Mouse (Mus musculus) retina, adult 2 months (tissue): ENCODE results near the gene Slc25a10.
A peak's percentile ranks its signal among the peaks of the same experiment; 100 is the strongest.
"Not testable (repeated sequence)": the region's sequence is repeated elsewhere in the genome, so short reads cannot be mapped to it uniquely, and the experiment has no call there.

Experiments
- DNase-seq: peaks from one replicate; pipeline ENCODE4 v3.0.0-alpha.2; 2012; ENCODE audit warnings: low read depth, low spot score

Gene Slc25a10

GRCm38 (mm10) chr11:120510375-120511030 is 18.9 kb downstream of the Slc25a10 start:
- peak; percentile 45 for DNase-seq

DNA sequence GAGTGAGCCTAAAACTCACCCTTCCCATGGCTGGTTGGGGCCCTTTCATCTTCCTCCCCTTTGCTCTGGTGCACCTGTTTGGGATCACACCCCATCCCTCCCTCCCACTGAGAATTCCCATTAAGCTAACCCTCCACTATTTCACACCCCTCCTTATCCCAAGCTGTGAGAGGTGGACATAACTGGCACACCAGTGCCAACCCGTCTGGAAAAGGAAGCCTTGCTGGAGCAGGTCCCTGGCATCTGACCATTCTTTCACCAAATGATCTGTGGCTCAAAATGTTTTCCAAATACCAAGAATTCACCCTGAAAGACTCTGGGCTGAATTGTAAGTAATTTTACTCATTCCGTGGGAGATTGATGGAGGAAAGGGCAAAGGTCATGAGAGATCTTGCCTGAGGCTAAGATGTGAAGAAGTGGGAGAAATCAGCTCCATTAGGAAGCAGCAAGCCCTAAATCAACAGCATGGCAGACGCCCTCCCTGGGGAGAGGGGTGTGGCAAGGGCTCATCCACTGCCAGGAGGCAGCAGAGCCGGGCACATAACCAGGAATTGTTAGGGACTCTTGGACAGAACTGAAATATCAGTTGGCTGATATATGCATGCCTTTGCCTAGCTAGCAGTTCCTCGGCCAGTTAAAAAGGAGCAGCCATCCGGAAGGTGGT is 21.3 kb downstream of the Slc25a10 start:
- DNase-seq, result no peak

DNA sequence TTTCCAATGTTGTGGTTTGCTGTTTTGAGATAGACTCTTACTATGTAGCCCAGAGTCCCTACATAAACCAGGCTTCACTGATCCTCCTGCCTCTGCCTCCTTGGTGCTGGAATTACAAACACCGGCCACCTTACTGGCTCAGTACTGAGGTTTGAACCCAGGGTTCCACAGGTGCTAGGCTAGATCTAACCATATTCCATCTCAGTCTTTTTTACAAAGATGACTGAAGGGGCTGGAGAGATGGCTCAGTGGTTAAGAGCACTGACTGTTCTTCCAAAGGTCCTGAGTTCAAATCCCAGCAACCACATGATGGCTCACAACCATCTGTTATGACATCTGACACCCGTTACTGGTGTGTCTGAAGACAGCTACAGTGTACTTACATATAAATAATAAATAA is 22.6 kb downstream of the Slc25a10 start:
- not testable (repeated sequence) for DNase-seq

- DNase-seq, result peak; percentile 54
These were observed 24.0 kb downstream of the Slc25a10 start for GRCm38 (mm10) chr11:120515611-120516010.

DNA sequence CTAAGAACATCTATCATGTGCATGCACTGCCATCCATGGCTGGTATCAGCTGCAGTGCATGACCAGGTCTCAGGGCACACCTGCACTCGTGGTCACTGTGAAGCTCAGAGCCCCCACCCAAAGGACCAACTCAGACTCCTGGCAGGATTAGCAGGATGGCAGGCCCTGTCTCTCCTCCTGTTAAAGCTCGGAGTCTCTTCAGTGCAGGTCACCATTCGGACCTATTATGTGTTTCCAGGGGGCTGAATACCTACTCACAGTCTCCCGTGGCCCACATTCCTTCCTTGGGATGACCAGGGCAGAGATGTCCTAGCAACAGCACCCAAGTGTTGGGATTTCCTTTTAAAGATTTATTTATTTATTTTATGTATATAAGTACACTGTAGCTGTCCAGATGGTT is 25.5 kb downstream of the Slc25a10 start:
- DNase-seq, result no peak

GRCm38 (mm10) chr11:120518027-120518426 is 26.4 kb downstream of the Slc25a10 start:
- no peak for DNase-seq

DNA sequence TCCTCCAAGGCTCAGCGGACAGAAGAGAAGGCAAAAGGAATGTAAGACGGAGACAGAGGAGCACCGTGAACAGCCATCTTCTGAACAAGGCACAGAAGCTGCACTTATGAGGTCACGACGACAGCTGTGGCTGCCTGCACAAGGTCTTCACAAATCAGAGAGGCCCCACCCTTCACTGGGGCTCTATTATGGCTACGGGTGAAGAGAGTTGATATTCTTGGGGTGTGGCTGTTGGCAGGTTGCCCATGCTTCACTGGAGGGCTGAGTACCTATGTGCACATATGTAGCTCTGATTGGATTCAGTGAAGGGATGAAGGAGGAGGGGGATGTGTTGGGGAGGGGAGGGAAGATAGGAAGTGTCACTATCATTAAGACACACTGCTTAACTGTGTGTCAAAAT is 26.9 kb downstream of the Slc25a10 start:
- no peak for DNase-seq

DNA sequence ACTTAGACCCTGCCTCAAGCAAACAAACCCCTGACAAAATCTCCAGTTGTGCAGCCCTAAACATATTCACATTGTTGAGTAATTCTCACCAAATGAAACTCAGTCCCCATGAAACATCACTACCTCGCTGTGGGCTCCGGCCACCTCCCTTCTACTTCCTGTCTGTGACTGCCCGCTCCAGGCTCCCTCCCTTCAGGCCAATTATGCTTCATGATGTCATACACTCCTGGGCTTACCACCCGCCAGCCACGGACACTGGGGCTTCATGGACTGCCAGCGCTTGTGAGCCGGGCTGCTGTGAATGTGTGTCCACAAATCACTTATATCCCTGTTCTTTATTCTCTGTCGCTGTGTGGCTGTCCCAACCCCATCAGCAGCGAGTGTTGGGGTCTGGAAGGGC is 28.1 kb downstream of the Slc25a10 start:
- DNase-seq, result no peak

- no peak for DNase-seq
These were observed 28.9 kb downstream of the Slc25a10 start for GRCm38 (mm10) chr11:120520498-120520897.

DNA sequence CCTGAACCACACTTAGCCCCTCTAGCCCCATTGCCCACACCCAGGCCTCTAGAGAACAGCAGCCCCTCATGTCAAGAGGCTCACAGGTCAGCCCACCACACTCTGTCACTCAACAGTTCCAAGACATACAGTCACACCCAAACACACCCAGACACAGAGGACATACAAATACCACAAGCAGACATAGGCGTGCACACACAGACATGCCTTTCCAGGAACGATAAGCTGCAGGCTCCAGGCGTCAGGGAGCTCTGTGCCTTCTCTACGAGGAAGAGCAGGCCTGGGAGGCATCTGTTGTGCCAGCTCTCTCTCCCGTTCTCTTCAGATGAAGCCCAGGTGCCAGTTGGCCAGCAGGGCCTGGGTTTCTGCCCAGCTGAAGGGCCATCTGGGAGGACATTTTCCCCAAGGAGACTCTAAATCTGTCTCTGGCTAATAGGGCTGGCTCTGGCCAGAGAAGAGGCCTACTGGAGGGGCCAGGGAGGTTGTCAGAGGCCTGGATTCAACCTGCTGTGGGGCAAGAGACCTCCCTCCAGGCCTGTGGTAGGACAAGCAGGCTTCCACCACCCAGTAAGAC is 29.4 kb downstream of the Slc25a10 start:
- no peak for DNase-seq

DNA sequence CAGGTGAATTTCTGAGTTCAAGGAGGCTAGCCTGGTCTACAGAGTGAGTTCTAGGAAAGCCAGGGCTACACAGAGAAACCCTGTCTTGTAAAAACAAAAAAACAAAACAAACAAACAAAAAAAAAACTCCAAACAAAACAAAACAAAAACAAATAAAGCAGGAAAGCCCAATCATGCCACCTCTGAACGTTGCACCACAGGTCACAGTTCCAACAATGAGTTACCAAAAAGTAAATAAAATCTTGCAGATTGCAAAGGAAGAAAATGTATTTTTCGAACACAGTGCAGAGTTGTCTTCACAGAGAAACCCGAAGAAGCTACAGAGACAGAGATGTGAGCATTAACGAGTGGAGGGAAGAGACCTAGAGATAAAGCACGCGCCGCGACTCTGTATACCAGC is 30.9 kb downstream of the Slc25a10 start:
- no peak for DNase-seq

DNA sequence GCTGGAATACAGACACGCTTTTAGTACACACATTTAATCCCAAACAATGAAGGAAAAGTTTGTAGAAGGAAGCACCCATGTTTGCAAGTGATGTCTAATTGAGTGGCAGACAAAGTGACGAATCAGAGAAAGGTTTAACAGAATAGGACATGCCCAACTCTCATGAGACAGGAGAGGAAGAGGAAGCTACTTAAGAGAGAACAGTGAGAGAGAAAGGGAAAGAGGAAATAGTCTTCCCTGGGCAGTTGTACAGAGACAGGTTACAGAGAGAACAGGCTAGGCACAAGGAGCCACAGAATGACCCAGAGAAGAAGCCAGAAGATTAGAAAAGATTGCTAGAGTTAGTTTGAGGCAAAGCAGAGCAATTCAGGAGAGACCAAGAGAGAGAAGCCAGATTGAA is 34.3 kb downstream of the Slc25a10 start:
- DNase-seq, result no peak

GRCm38 (mm10) chr11:120527690-120528354 is 36.2 kb downstream of the Slc25a10 start:
- no peak for DNase-seq

DNA sequence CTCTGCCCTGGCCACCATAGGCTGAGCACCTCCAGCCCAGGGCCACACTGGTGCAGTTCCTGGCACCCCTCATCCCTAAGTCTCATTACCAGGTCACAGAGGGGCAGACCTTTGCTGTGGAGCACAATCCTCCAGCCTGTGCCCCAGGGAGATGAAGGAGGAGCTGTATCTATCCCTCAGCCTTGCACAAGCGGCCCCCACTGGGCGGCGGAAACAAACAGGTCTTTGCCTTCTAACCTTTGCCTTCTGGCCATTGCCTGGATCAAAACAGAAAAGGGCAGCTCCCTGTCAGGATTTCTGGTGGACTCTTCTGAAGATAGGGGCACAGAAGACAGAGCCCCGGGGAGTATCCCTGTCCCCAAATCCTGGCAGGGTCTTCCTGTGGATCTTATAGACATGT is 37.3 kb downstream of the Slc25a10 start:
- no peak for DNase-seq

GRCm38 (mm10) chr11:120530085-120530964 is 38.7 kb downstream of the Slc25a10 start, which contains the start of gene Gcgr:
Gene Gcgr, plus strand, starts transcription at chr11:120530699.
- DNase-seq, result no peak

GRCm38 (mm10) chr11:120531646-120532045 is 40.0 kb downstream of the Slc25a10 start:
- DNase-seq, result no peak

DNA sequence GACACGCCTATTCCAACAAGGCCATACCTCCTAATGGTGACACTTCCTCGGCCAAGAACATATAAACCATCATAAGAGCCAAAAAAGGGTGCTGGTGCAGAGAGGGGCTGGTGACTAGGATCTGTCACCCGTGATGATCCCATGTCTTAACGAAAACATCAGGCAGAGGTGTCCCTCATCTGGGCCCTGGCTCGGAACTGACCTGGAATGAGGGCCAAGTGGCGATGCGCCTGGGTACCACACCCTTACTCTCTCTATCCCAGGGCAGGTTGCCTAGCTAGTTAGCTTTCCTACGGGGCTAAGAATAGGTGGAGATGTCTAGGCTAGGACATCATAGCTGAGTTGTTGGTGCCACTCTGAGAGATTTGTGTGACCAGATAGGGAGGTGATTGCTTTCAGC is 42.5 kb downstream of the Slc25a10 start:
- no peak for DNase-seq

GRCm38 (mm10) chr11:120535145-120535544 is 43.5 kb downstream of the Slc25a10 start:
- no peak for DNase-seq

DNA sequence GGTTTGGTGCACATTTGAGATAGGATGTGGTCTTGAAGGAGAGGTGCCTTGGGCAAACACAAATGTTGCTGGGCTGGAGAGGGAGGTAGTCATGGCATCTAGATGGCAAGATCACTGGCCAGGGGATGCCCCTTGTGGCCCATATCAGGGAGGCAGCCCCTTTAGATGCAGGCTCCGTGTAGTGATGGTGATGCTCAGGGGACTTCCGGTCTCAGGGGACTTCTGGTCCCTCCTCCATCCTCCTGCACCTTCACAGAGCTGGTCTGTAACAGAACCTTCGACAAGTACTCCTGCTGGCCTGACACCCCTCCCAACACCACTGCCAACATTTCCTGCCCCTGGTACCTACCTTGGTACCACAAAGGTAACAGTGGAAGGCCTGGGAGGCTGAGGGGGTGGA is 44.2 kb downstream of the Slc25a10 start:
- no peak for DNase-seq

- no peak for DNase-seq
These were observed 46.8 kb downstream of the Slc25a10 start for GRCm38 (mm10) chr11:120538485-120538884.

DNA sequence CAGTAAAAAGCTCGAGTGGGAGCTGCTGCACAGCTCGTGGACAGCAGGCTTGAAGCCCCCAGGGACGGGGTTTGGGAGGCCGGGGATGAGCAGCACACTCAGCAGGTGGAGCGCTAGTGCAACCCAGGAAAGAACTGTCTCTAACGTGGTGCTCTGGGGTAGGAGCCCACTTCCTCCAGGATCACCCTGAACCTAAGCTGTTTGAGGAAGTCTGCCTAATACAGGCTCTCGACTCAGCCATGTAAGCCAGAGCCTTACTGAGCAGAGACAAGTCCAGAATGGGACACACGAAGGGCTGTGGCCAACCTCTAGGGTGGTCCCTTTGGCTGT is 47.3 kb downstream of the Slc25a10 start:
- no peak for DNase-seq
